Mouse (Mus musculus): Measurements from ENCODE around the gene Hlcs.

Hlcs gene

GRCm38 (mm10) chr16:94096479-94096878, 216.9 kb downstream of the Hlcs start:
- in situ Hi-C loops (cut with MseI, MboI) = no loop called here

GRCm38 (mm10) chr16:94095109-94095822, 218.1 kb downstream of the Hlcs start:
- in situ Hi-C loops (cut with MseI, MboI) = no loop called here

GRCm38 (mm10) chr16:94094251-94095108, 218.9 kb downstream of the Hlcs start:
- in situ Hi-C loops (cut with MseI, MboI) = no loop called here

- in situ Hi-C loops (cut with MseI, MboI) = no loop called here
Observed at GRCm38 (mm10) chr16:94093151-94093863, 220.1 kb downstream of the Hlcs start.

GRCm38 (mm10) chr16:94092511-94093150, 220.7 kb downstream of the Hlcs start:
- in situ Hi-C loops (cut with MseI, MboI) = no loop called here

GRCm38 (mm10) chr16:94088819-94089692, 224.3 kb downstream of the Hlcs start:
- in situ Hi-C loops (cut with MseI, MboI) = no loop called here

- in situ Hi-C loops (cut with MseI, MboI) = no loop called here
Observed at GRCm38 (mm10) chr16:94088226-94088748, 225.1 kb downstream of the Hlcs start.

- in situ Hi-C loops (cut with MseI, MboI) = no loop called here
Observed at GRCm38 (mm10) chr16:94087570-94088225, 225.7 kb downstream of the Hlcs start.

GRCm38 (mm10) chr16:94086701-94087569, 226.4 kb downstream of the Hlcs start:
- in situ Hi-C loops (cut with MseI, MboI) = no loop called here

- in situ Hi-C loops (cut with MseI, MboI) = no loop called here
Observed at GRCm38 (mm10) chr16:94085603-94086285, 227.6 kb downstream of the Hlcs start.

GRCm38 (mm10) chr16:94084711-94085602, 228.4 kb downstream of the Hlcs start, which contains the start of gene Sim2:
TSS of gene Sim2 (plus strand) at chr16:94084931.
- in situ Hi-C loops (cut with MseI, MboI) = no loop called here

- in situ Hi-C loops (cut with MseI, MboI) = no loop called here
Observed at GRCm38 (mm10) chr16:94083848-94084525, 229.4 kb downstream of the Hlcs start.

- in situ Hi-C loops (cut with MseI, MboI) = no loop called here
Observed at GRCm38 (mm10) chr16:94082960-94083847, 230.2 kb downstream of the Hlcs start.

- in situ Hi-C loops (cut with MseI, MboI) = no loop called here
Observed at GRCm38 (mm10) chr16:94081996-94082708, 231.2 kb downstream of the Hlcs start.

- in situ Hi-C loops (cut with MseI, MboI) = no loop called here
Observed at GRCm38 (mm10) chr16:94081596-94081995, 231.8 kb downstream of the Hlcs start.

Measured in mouse trophoblast stem cell (cell line).